Mouse (Mus musculus): ENCODE measurements around the gene Zfp54. TPM values are rescaled to one million over a fixed set of nuclear protein-coding genes. Genes with fewer than 3 reads are reported as not detected.
A peak's percentile ranks its signal among the peaks of the same experiment; 100 is the strongest.
"Not testable (repeated sequence)": the region's sequence is repeated elsewhere in the genome, so short reads cannot be mapped to it uniquely, and the experiment has no call there.

The Zfp54 gene
- polyA plus RNA-seq, 1 experiment from 2014 or later = 4.4 TPM

DNA sequence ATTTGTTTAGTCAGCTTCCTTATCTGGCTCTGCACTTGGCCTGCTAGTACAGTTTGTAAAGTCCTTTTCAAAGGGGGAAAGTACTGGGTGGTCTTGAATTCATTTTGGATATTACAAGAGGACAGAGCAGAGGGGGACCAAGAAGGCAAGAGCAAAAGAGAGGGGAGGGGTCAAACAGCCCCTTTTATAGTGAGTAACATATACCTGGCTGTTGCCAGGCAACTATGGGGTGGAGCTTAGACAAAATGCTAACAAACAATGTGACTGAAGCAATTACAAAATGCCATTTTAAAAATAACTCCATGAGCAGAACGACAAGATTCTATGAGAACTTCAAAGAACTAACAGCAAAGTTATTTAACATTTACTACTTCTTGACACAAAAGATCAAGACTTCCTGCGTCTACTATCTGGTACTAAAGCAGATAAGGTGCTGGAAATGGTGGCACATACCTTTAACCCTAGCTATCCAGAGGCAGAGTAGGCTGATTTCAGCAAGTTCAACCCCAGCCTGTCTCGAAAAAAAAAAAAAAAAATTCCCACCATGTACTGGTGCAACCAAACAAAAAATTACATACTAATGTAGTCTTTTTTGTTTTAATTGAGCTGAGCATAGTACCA, 49.1 kb downstream of the Zfp54 start:
- Histone ChIP-seq H3K4me3 (ENCODE audit: low read depth, low read length) (no peak overlapping the region), H3K4me2 (ENCODE audit: low read depth) (no peak overlapping the region), H3K9me3 (ENCODE audit: control insufficient read depth, low read length) (no peaks in the 10 kb centered on the region), H3K4me1 (ENCODE audit: control insufficient read depth, insufficient read depth, low read length) (no peaks in the 10 kb centered on the region), H3K27ac (ENCODE audit: low read depth, low read length) (no peak overlapping the region), H3K27me3 (ENCODE audit: control insufficient read depth, insufficient read depth, low read length) (no peaks in the 10 kb centered on the region), H3K9ac (ENCODE audit: low read length) (no peak overlapping the region), H3K36me3 (ENCODE audit: control insufficient read depth, insufficient read depth, low read length) (no peaks in the 10 kb centered on the region)
- DNase-seq (ENCODE audit: low spot score) (no peak), ATAC-seq (ENCODE audit: insufficient read depth, low FRiP score, low TSS enrichment) (no peak)
- 77% methylated on average over 3 of the region's 3 CpGs for WGBS

DNA sequence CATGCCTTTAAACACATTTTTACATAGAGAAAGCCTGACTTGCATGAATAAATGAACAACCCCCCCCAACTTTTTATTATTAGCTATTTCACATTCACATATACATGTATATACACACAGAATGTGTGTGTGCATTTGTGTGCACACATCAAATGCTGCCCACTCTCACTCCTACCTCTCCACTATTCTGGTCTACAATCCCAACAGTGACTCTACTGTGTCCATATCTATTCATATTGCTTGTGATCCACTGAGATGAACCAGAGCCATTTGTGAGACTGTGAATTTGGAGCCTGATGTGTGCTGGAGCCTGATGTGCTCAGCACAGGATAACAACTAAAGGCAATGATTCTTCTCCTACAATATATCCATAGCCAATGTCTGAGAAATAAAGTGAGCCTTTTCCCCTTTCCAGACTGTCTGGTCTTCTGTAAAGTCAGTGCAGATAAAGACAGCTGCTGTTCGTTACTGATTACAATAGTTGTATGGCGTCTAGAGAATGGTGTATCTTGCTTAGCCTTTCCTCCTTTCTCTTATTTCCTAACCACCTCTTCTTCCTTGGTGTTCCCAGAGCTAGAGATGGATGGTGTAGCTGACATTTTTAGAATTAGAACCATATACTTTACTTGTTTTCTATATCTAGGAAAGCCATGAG, 49.8 kb downstream of the Zfp54 start:
- no peak overlapping the region for H3K27ac ChIP-seq (ENCODE audit: low read depth, low read length)
- ATAC-seq (ENCODE audit: insufficient read depth, low FRiP score, low TSS enrichment) (no peak), DNase-seq (ENCODE audit: low spot score) (no peak)
- 75% methylated on average over 2 of the region's 2 CpGs for WGBS
- no peaks in the 10 kb centered on the region for H3K27me3 ChIP-seq (ENCODE audit: control insufficient read depth, insufficient read depth, low read length)
- H3K9ac ChIP-seq (ENCODE audit: low read length) = no peak overlapping the region
- no peak overlapping the region for H3K4me2 ChIP-seq (ENCODE audit: low read depth)
- H3K36me3 ChIP-seq (ENCODE audit: control insufficient read depth, insufficient read depth, low read length) = no peaks in the 10 kb centered on the region
- no peak overlapping the region for H3K4me3 ChIP-seq (ENCODE audit: low read depth, low read length)
- no peaks in the 10 kb centered on the region for H3K9me3 ChIP-seq (ENCODE audit: control insufficient read depth, low read length)
- no peaks in the 10 kb centered on the region for H3K4me1 ChIP-seq (ENCODE audit: control insufficient read depth, insufficient read depth, low read length)

DNA sequence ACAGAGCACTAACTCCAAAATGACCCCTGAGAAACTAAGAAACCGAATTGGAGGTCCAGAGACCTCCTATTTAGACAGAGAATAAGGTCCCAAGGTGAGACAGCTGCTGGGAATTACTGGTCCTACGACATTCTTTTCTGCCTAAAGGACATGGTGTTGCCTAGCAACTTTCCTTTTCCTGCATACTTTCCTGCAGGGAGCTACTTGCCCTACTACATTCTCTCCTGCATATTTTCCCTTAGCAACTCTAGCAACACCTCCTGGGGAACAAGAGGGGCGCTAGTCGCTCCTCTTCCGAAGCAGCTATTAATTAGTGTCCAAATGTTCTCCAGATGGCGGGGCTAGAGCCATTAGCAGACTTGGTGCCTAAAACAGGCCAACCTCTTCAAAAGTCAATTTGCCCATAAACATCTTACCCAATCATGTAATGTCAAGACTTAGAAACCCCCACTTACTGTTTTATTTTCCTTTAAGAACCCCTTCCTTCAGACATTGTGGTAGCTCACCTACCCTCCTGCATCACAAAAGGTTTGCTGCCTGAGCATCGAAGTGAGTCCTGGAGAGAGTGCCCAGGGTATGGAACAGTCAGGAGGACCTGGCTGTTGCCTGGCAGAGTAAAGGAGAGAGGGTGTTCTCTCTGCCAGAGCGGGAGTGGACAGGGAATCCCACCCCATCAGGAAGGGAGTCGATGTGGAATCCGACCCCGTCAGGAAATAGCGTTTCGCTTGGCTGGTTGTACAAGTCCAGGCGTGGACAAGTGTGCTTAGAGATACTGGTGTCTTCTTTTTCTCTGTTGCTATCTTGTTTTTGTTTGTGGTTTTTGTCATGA, 50.5 kb downstream of the Zfp54 start:
- WGBS = 29% methylated on average over 14 of the region's 14 CpGs
- peak; percentile 13 for DNase-seq (ENCODE audit: low spot score)
- Histone ChIP-seq H3K4me1 (ENCODE audit: control insufficient read depth, insufficient read depth, low read length) (no peaks in the 10 kb centered on the region), H3K27me3 (ENCODE audit: control insufficient read depth, insufficient read depth, low read length) (no peaks in the 10 kb centered on the region), H3K9ac (ENCODE audit: low read length) (no peak overlapping the region), H3K9me3 (ENCODE audit: control insufficient read depth, low read length) (no peaks in the 10 kb centered on the region), H3K27ac (ENCODE audit: low read depth, low read length) (no peak overlapping the region), H3K36me3 (ENCODE audit: control insufficient read depth, insufficient read depth, low read length) (no peaks in the 10 kb centered on the region), H3K4me3 (ENCODE audit: low read depth, low read length) (no peak overlapping the region), H3K4me2 (ENCODE audit: low read depth) (no peak overlapping the region)
- ATAC-seq (ENCODE audit: insufficient read depth, low FRiP score, low TSS enrichment) = no peak

DNA sequence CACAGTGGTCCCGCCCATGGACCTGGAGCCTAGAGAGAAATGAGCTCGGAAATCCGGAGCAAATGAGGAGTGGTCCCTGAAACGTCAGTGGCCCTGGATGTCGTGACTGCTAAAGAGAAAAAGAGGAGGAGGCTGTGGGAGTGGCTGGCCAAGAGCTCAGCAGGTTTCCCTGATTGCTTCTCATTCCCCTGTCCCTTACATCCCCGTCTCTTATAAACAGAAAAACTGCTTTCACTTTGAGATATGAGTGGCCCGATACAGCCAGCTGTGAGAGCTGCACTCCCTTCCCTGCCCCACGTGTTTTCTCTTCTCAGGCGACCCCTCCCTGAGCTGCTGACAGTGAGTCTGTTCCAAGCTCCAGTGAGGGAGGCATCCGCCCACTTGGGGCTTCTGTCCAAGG, 51.7 kb downstream of the Zfp54 start:
- not testable (repeated sequence) for ATAC-seq (ENCODE audit: insufficient read depth, low FRiP score, low TSS enrichment); H3K9me3 ChIP-seq (ENCODE audit: control insufficient read depth, low read length); H3K4me2 ChIP-seq (ENCODE audit: low read depth); DNase-seq (ENCODE audit: low spot score); H3K4me1 ChIP-seq (ENCODE audit: control insufficient read depth, insufficient read depth, low read length); H3K9ac ChIP-seq (ENCODE audit: low read length); H3K4me3 ChIP-seq (ENCODE audit: low read depth, low read length); H3K27ac ChIP-seq (ENCODE audit: low read depth, low read length); H3K36me3 ChIP-seq (ENCODE audit: control insufficient read depth, insufficient read depth, low read length); H3K27me3 ChIP-seq (ENCODE audit: control insufficient read depth, insufficient read depth, low read length)
- WGBS = 30% methylated on average over 9 of the region's 10 CpGs

DNA sequence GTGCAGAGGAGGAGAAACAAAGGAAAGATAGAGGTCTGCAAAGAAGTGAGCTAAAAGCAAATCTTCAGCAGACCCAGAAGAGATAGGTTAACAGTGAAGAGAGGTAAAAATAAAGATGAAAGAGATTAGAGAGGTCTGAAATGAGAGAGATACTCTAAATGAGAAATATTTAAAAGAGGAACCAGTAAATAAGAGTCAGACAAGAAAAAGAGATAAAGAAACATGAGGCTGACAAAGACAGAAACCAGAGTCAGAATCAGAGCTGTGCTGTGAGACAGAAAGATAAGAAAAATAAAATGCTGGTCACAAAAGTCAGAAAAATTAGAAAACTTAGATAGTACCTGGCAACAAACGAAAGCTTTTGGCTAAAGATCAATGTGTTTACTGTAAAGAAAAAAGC, 52.3 kb downstream of the Zfp54 start:
- not testable (repeated sequence) for H3K27me3 ChIP-seq (ENCODE audit: control insufficient read depth, insufficient read depth, low read length); H3K4me3 ChIP-seq (ENCODE audit: low read depth, low read length); H3K4me2 ChIP-seq (ENCODE audit: low read depth); DNase-seq (ENCODE audit: low spot score); H3K27ac ChIP-seq (ENCODE audit: low read depth, low read length); H3K9ac ChIP-seq (ENCODE audit: low read length); ATAC-seq (ENCODE audit: insufficient read depth, low FRiP score, low TSS enrichment); H3K4me1 ChIP-seq (ENCODE audit: control insufficient read depth, insufficient read depth, low read length); H3K9me3 ChIP-seq (ENCODE audit: control insufficient read depth, low read length); H3K36me3 ChIP-seq (ENCODE audit: control insufficient read depth, insufficient read depth, low read length)
- WGBS = 89% methylated on average over 1 of the region's 1 CpGs

DNA sequence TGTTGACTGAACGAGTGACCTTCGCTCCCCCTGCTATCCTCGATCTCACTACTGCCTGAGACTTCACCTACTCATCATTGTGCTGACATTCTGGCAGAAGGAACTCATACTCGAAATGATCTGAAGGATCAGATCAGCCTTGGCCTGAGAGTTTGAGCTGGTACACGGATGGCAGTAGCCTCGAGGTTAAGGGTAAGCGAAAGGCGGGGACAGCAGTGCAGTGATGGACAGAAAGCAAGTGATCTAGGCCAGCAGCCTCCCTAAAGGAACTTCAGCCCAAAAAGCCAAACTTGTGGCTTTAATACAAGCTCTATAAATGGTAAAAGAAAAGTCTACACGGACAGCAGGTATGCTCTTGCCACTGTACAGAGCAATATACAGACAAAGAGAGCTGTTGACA, 53.3 kb downstream of the Zfp54 start:
- ATAC-seq (ENCODE audit: insufficient read depth, low FRiP score, low TSS enrichment); H3K36me3 ChIP-seq (ENCODE audit: control insufficient read depth, insufficient read depth, low read length); DNase-seq (ENCODE audit: low spot score); H3K9me3 ChIP-seq (ENCODE audit: control insufficient read depth, low read length); H3K4me2 ChIP-seq (ENCODE audit: low read depth); H3K9ac ChIP-seq (ENCODE audit: low read length); H3K4me1 ChIP-seq (ENCODE audit: control insufficient read depth, insufficient read depth, low read length); H3K4me3 ChIP-seq (ENCODE audit: low read depth, low read length); H3K27me3 ChIP-seq (ENCODE audit: control insufficient read depth, insufficient read depth, low read length); H3K27ac ChIP-seq (ENCODE audit: low read depth, low read length): not testable (repeated sequence)
- WGBS = 93% methylated on average over 4 of the region's 9 CpGs

DNA sequence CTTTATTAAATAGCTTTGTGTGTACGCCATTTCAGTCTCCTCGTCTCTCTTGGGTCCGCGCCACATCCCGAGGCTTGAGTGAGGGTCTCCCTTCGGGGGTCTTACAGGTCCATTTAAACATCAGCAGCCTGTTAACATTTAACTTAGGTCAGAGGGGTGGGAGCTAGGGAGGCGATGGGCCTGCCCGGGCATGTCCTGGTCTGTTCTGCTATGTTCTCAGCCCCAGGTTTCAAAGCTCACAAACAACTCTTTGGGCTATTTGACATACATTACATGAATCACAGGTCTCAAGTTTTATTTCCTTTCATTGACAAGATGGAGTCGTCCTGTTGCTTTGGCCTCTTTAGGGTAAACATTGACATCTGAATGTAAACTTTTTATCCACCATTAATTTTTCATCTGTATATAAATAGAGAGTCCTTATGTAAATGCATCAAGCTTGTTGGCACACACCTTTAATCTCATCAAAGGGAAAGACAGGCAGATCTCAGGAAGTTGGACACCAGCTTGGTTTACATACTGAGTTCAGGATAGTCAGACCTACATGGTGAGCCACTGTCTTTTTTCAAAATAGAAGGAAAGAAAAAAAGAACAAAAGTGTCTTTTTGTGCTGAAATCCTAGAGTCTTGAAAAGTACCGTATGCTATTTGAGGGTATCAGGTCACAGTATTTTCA, 55.2 kb downstream of the Zfp54 start:
- H3K4me2 ChIP-seq (ENCODE audit: low read depth); H3K27me3 ChIP-seq (ENCODE audit: control insufficient read depth, insufficient read depth, low read length); DNase-seq (ENCODE audit: low spot score); H3K27ac ChIP-seq (ENCODE audit: low read depth, low read length); H3K9me3 ChIP-seq (ENCODE audit: control insufficient read depth, low read length); H3K9ac ChIP-seq (ENCODE audit: low read length); H3K4me1 ChIP-seq (ENCODE audit: control insufficient read depth, insufficient read depth, low read length); ATAC-seq (ENCODE audit: insufficient read depth, low FRiP score, low TSS enrichment); H3K36me3 ChIP-seq (ENCODE audit: control insufficient read depth, insufficient read depth, low read length); H3K4me3 ChIP-seq (ENCODE audit: low read depth, low read length): not testable (repeated sequence)
- 82% methylated on average over 4 of the region's 10 CpGs for WGBS

All from neural tube, embryonic 11.5 days (tissue).